Mouse (Mus musculus): ENCODE data around the gene Magi1. TPM values are rescaled to one million over a fixed set of nuclear protein-coding genes. Genes with fewer than 3 reads are reported as not detected.

The Magi1 gene
- total and polyA plus RNA-seq, 3 experiments = 4.1 to 16.5 (median 14.0) TPM

DNA sequence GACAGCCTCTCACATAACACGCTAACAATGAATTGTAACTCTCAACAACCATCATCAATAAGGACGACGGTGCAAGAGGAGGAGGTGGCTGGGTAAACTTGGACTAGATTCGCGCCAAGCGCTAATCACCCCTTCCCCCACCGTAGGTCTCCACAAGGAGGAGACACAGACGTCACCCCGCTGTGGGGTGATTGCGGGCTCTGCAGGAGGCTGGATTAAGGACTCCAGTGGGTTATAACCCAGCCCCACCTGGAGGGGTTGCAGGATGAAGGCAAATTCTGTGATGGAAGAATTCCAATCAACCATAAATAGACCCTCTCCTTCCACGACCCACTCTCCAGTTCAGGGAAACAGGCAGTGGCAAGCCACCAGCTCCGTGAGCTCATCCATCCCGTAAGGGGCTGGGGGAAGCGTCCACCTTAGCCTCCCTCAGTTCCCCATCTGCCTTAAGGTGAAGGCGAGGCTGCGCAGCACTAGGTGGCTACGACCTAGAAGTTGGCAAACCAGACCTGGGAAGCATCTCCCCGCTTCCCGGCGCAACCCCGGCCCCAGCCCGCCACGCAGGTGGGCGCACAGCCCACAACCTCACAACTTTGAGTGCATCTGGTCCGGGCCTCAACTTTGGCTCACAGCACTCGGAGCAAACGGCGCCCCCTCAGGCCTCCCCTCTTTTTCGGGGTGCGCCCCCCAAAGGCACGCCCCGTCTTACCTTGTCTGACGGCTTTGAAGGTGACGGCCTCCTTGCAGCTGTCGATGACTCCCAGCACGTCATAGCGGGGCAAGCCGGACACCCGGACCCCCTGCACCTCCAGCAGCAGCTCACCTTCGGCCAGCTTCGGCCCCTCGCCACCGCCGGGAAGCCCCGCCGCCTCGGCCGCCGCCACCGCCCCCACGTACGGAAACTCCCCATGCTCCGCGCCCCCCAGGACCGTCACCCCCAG, 1.1 kb downstream of the Magi1 start:
- H3K4me1 ChIP-seq (ENCODE audit: control insufficient read depth, insufficient read depth, low read length) = peaks cover 4% of the 10 kb centered on the region
- no peak for TF ChIP-seq EP300 (IDR thresholded peaks at IDR 0.05; ENCODE audit: insufficient read depth, low read depth, low read length)
- peak; percentile 55 for TF ChIP-seq CTCF (IDR thresholded peaks at IDR 0.05)
- WGBS = 1% methylated on average over 55 of the region's 55 CpGs
- peak; percentile 60 to 63 for DNase-seq
- H3K27ac ChIP-seq = peak overlapping the region; percentile 96
- peak overlapping the region; percentile 98 for H3K4me3 ChIP-seq
- H3K36me3 ChIP-seq (ENCODE audit: control insufficient read depth, insufficient read depth, low read length) = no peaks in the 10 kb centered on the region
- H3K27me3 ChIP-seq (ENCODE audit: control insufficient read depth, insufficient read depth, low read length) = no peaks in the 10 kb centered on the region
- no peaks in the 10 kb centered on the region for H3K79me2 ChIP-seq (replicated peaks; ENCODE audit: control insufficient read depth, insufficient read depth, low read length)
- intact Hi-C loops (cut with DNase I) = loop anchor here (1.0 to 5.0 kb wide), 4 partner anchors 40 to 200 kb away; no protein-coding TSS in a partner anchor
- H3K9ac ChIP-seq (ENCODE audit: low read depth, low read length) = peak overlapping the region; percentile 90

DNA sequence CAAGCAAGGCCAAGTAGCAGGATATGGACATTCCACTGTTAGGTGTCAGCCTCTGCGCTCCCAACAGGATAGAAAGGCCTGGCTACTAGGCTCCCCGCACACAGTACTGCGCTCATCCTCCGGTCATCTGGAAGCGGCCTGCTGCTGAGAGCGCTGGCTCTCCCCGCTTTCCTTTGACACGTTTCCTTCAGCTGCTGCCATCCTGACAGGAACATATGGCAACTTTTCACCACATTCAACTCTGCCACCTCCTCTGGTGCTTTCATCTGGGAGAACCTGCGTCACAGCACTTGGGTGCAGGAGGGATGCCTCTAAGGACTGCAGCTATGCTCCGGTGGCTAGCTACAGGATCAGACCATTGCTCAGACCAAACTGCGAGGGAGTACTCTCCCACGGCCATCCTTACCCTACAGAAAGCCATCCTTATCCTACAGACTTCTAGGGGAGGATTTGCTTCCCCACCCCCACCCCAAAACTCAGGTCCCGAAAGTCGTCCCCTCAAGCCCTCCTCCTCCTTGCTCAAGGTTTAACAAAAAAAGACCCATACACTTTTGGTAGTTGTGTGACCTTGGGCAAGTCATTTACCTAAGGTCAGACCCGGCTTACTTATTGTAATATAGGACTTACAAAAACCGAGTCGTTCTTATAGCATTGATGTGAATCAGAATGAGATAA, 2.0 kb downstream of the Magi1 start:
- TF ChIP-seq POLR2A (IDR thresholded peaks at IDR 0.05; ENCODE audit: insufficient read depth, low read depth, low read length) (peak; percentile 34; the same call in 1 of the 2 replicates), EP300 (IDR thresholded peaks at IDR 0.05; ENCODE audit: insufficient read depth, low read depth, low read length) (no peak)
- Histone ChIP-seq H3K27me3 (ENCODE audit: control insufficient read depth, insufficient read depth, low read length) (no peaks in the 10 kb centered on the region), H3K4me3 (peak overlapping the region; percentile 98), H3K36me3 (ENCODE audit: control insufficient read depth, insufficient read depth, low read length) (no peaks in the 10 kb centered on the region), H3K9ac (ENCODE audit: low read depth, low read length) (peak overlapping the region; percentile 32), H3K27ac (peak overlapping the region; percentile 96), H3K79me2 (replicated peaks; ENCODE audit: control insufficient read depth, insufficient read depth, low read length) (no peaks in the 10 kb centered on the region), H3K4me1 (ENCODE audit: control insufficient read depth, insufficient read depth, low read length) (peaks cover 4% of the 10 kb centered on the region)
- DNase-seq = peak; percentile 32 to 49
- WGBS = 25% methylated on average over 17 of the region's 17 CpGs
- intact Hi-C loops (cut with DNase I) = loop anchor here (1.0 to 5.0 kb wide), 4 partner anchors 39 to 199 kb away; no protein-coding TSS in a partner anchor

GRCm38 (mm10) chr6:94273941-94274340, 9.8 kb downstream of the Magi1 start:
- H3K36me3 ChIP-seq (ENCODE audit: control insufficient read depth, insufficient read depth, low read length) = no peaks in the 10 kb centered on the region
- no peak for DNase-seq
- H3K4me1 ChIP-seq (ENCODE audit: control insufficient read depth, insufficient read depth, low read length) = peaks cover 5% of the 10 kb centered on the region
- H3K79me2 ChIP-seq (replicated peaks; ENCODE audit: control insufficient read depth, insufficient read depth, low read length) = peaks cover 3% of the 10 kb centered on the region; the same call in 1 of the 2 replicates
- no peaks in the 10 kb centered on the region for H3K27me3 ChIP-seq (ENCODE audit: control insufficient read depth, insufficient read depth, low read length)
- intact Hi-C loops (cut with DNase I) = no loop called here
- TF ChIP-seq POLR2A (IDR thresholded peaks at IDR 0.05; ENCODE audit: insufficient read depth, low read depth, low read length) (no peak), CTCF (IDR thresholded peaks at IDR 0.05) (no peak), EP300 (IDR thresholded peaks at IDR 0.05; ENCODE audit: insufficient read depth, low read depth, low read length) (no peak)
- no peak overlapping the region for H3K4me3 ChIP-seq
- 69% methylated on average over 3 of the region's 3 CpGs for WGBS
- H3K9ac ChIP-seq (ENCODE audit: low read depth, low read length) = no peak overlapping the region
- H3K27ac ChIP-seq = no peak overlapping the region

- WGBS = 61% methylated on average over 5 of the region's 5 CpGs
- intact Hi-C loops (cut with DNase I) = no loop called here
- H3K27ac ChIP-seq = no peak overlapping the region
- no peak overlapping the region for H3K9ac ChIP-seq (ENCODE audit: low read depth, low read length)
- peaks cover 3% of the 10 kb centered on the region; the same call in 1 of the 2 replicates for H3K36me3 ChIP-seq (ENCODE audit: control insufficient read depth, insufficient read depth, low read length)
- no peak for TF ChIP-seq CTCF (IDR thresholded peaks at IDR 0.05)
- TF ChIP-seq EP300 (IDR thresholded peaks at IDR 0.05; ENCODE audit: insufficient read depth, low read depth, low read length) = no peak
- TF ChIP-seq POLR2A (IDR thresholded peaks at IDR 0.05; ENCODE audit: insufficient read depth, low read depth, low read length) = no peak
- peaks cover 12% of the 10 kb centered on the region for H3K4me1 ChIP-seq (ENCODE audit: control insufficient read depth, insufficient read depth, low read length)
- peaks cover 6% of the 10 kb centered on the region for H3K79me2 ChIP-seq (replicated peaks; ENCODE audit: control insufficient read depth, insufficient read depth, low read length)
- H3K27me3 ChIP-seq (ENCODE audit: control insufficient read depth, insufficient read depth, low read length) = no peaks in the 10 kb centered on the region
- DNase-seq = no peak
- H3K4me3 ChIP-seq = no peak overlapping the region
Observed at GRCm38 (mm10) chr6:94270001-94270400, 13.7 kb downstream of the Magi1 start.

DNA sequence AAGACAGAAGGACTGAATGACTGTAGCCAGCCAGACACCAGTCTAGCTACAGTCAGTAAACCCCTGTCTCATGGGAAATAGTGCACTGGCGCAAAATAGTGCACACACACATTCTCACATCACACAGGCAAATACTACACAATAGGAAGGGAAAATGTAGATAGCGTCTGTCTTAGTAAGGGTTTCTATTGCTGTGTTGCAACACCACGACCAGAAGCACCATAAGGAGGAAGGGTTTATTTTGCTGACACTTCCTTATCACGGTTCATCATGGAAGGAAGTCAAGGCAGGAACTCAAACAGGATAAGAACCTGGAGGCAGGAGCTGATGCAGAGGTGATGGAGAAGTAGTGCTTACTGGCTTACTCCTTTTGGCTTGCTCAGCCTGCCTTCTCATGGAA, 14.5 kb downstream of the Magi1 start:
- Histone ChIP-seq H3K36me3 (ENCODE audit: control insufficient read depth, insufficient read depth, low read length) (peaks cover 3% of the 10 kb centered on the region; the same call in 1 of the 2 replicates), H3K9ac (ENCODE audit: low read depth, low read length) (no peak overlapping the region), H3K79me2 (replicated peaks; ENCODE audit: control insufficient read depth, insufficient read depth, low read length) (peaks cover 4% of the 10 kb centered on the region), H3K4me1 (ENCODE audit: control insufficient read depth, insufficient read depth, low read length) (peaks cover 15% of the 10 kb centered on the region), H3K27ac (no peak overlapping the region), H3K4me3 (no peak overlapping the region), H3K27me3 (ENCODE audit: control insufficient read depth, insufficient read depth, low read length) (no peaks in the 10 kb centered on the region)
- WGBS = 46% methylated on average over 4 of the region's 4 CpGs
- TF ChIP-seq CTCF (IDR thresholded peaks at IDR 0.05) (no peak), EP300 (IDR thresholded peaks at IDR 0.05; ENCODE audit: insufficient read depth, low read depth, low read length) (no peak), POLR2A (IDR thresholded peaks at IDR 0.05; ENCODE audit: insufficient read depth, low read depth, low read length) (no peak)
- no peak for DNase-seq
- intact Hi-C loops (cut with DNase I) = no loop called here
